Mouse (Mus musculus): ENCODE results near the gene 2700097O09Rik.
"Not testable (repeated sequence)": the region's sequence is repeated elsewhere in the genome, so short reads cannot be mapped to it uniquely, and the experiment has no call there.

Gene 2700097O09Rik

GRCm38 (mm10) chr12:55079726-55080600 is at the start of gene 2700097O09Rik, which contains the start of gene Srp54a:
2700097O09Rik (minus strand) TSS chr12:55080110.
Srp54a (plus strand) TSS chr12:55080262.
- in situ Hi-C loops (cut with MboI, MseI): loop anchor here (5.0 kb wide), 1 partner anchor 93 kb away; the partner anchor contains the start of gene Gm20403

GRCm38 (mm10) chr12:55124731-55125130 is 44.8 kb upstream of the 2700097O09Rik start:
- in situ Hi-C loops (cut with MboI, MseI): not testable (repeated sequence)

GRCm38 (mm10) chr12:55124242-55124641 is 44.3 kb upstream of the 2700097O09Rik start, which contains the start of gene Fam177a:
Fam177a (plus strand) TSS chr12:55124469.
- in situ Hi-C loops (cut with MboI, MseI): not testable (repeated sequence)

- in situ Hi-C loops (cut with MboI, MseI): not testable (repeated sequence)
These were observed 32.7 kb upstream of the 2700097O09Rik start for GRCm38 (mm10) chr12:55112616-55113015.

- in situ Hi-C loops (cut with MboI, MseI): not testable (repeated sequence)
These were observed 12.2 kb upstream of the 2700097O09Rik start for GRCm38 (mm10) chr12:55092127-55092526.

- in situ Hi-C loops (cut with MboI, MseI): not testable (repeated sequence)
These were observed 662 bp upstream of the 2700097O09Rik start for GRCm38 (mm10) chr12:55080601-55080942.

GRCm38 (mm10) chr12:55078706-55079105 is 1.2 kb downstream of the 2700097O09Rik start:
- in situ Hi-C loops (cut with MboI, MseI): loop anchor here (5.0 kb wide), 1 partner anchor 91 kb away; the partner anchor contains the start of gene Gm20403

- in situ Hi-C loops (cut with MboI, MseI): loop anchor here (5.0 kb wide), 1 partner anchor 88 kb away; the partner anchor contains the start of gene Gm20403
These were observed 4.6 kb downstream of the 2700097O09Rik start for GRCm38 (mm10) chr12:55075296-55075695.

GRCm38 (mm10) chr12:55073686-55074085 is 6.2 kb downstream of the 2700097O09Rik start:
- in situ Hi-C loops (cut with MboI, MseI): loop anchor here (5.0 kb wide), 1 partner anchor 84 kb away; the partner anchor contains the start of gene Srp54b

- in situ Hi-C loops (cut with MboI, MseI): loop anchor here (5.0 kb wide), 1 partner anchor 85 kb away; the partner anchor contains the start of gene Srp54b
These were observed 7.4 kb downstream of the 2700097O09Rik start for GRCm38 (mm10) chr12:55072495-55072894.

GRCm38 (mm10) chr12:55062141-55062540 is 17.8 kb downstream of the 2700097O09Rik start:
- in situ Hi-C loops (cut with MboI, MseI): no loop called here

GRCm38 (mm10) chr12:55061006-55061405 is 18.9 kb downstream of the 2700097O09Rik start:
- in situ Hi-C loops (cut with MboI, MseI): no loop called here

GRCm38 (mm10) chr12:55060212-55060898 is 19.6 kb downstream of the 2700097O09Rik start:
- in situ Hi-C loops (cut with MboI, MseI): no loop called here

GRCm38 (mm10) chr12:55059812-55060211 is 20.1 kb downstream of the 2700097O09Rik start:
- in situ Hi-C loops (cut with MboI, MseI): no loop called here

- in situ Hi-C loops (cut with MboI, MseI): no loop called here
These were observed 20.9 kb downstream of the 2700097O09Rik start for GRCm38 (mm10) chr12:55058865-55059615.

- in situ Hi-C loops (cut with MboI, MseI): no loop called here
These were observed 23.2 kb downstream of the 2700097O09Rik start for GRCm38 (mm10) chr12:55056703-55057102.

- in situ Hi-C loops (cut with MboI, MseI): no loop called here
These were observed 25.2 kb downstream of the 2700097O09Rik start for GRCm38 (mm10) chr12:55054551-55055241.

GRCm38 (mm10) chr12:55053267-55053666 is 26.6 kb downstream of the 2700097O09Rik start:
- in situ Hi-C loops (cut with MboI, MseI): no loop called here

GRCm38 (mm10) chr12:55051210-55052173 is 28.4 kb downstream of the 2700097O09Rik start:
- in situ Hi-C loops (cut with MboI, MseI): no loop called here
